Mouse (Mus musculus): Measurements from ENCODE around the gene Vmn1r61.

Gene Vmn1r61

DNA sequence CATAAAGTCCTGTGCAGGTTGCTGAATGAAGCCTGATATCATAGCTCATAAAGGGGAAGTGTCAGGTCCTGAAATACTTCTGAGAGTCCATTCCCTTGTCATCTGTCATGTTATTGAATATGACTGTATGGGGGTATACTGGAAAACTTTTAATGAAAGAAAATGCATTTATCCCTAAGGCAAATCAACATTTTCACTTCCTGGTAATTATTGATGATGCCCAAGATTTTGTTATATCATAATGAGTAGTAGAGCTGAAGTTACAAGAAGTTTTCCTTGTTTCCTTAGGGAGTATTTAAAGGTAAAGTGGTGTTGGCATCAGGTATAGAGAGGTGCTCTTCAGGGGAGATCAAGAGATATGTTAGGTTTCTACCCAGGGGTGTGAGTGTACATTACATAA, at the start of gene Vmn1r61:
Gene Vmn1r61 (minus strand): TSS at position 101 of the 400 bp plus-strand sequence.
- DNase-seq, result no peak
